Mouse (Mus musculus) cerebellum, postnatal 4 days (tissue): ENCODE results near the gene Miga1.

Experiments used
- DNase-seq, 2 experiments: peaks; one replicate each; pipeline ENCODE4 v3.0.0; 2022; ENCODE audit warnings: low spot score in 2 of 2, mixed read lengths in 1 of 2

The Miga1 gene

DNA sequence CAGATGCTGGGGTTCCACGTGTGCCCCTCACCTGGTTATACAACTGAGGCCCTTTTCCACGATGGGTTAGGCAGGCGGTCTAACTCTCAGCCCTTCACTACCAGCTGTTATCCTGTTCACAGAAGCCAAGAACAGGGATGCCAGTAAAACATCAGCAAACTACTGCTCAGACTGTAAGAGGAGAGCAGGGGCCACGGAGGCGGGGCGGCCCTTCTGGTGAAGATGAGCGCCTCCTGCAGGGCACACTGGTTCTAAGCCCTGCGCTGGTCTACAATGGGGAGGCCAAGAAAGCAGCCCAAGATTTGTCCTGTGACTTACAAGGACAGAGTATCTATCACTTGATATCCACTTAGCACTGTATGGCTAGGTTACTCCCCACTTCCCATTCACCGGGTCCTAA lies 52.4 kb downstream of the Miga1 start:
- DNase-seq = no peak

GRCm38 (mm10) chr3:152284759-152285158 lies 55.4 kb downstream of the Miga1 start:
- no peak for DNase-seq

- DNase-seq = no peak
Measured at GRCm38 (mm10) chr3:152284306-152284705, 55.9 kb downstream of the Miga1 start.

- DNase-seq = no peak
Measured at GRCm38 (mm10) chr3:152282126-152282525, 58.1 kb downstream of the Miga1 start.

DNA sequence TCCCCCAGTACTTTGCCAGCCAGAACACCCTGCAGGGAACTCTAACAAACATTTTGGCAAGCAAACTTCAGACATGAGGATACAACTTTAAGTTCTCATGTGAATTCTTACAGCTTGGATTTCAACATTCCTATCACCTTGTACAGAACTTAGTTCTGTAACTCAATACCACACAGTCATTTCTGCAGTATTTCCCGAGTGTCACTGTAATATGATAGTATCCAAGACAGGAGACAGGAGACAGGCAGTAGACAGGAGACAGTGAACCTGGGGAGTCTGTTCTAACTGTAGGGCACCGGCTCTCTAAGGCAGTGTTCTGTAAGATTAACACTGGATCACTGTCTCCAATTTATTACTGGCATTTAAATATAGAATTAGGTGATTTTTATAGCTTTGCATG lies 61.8 kb downstream of the Miga1 start:
- no peak for DNase-seq

GRCm38 (mm10) chr3:152277912-152278311 lies 62.3 kb downstream of the Miga1 start:
- DNase-seq = no peak

- no peak for DNase-seq
Measured at GRCm38 (mm10) chr3:152276935-152277334, 63.3 kb downstream of the Miga1 start.

DNA sequence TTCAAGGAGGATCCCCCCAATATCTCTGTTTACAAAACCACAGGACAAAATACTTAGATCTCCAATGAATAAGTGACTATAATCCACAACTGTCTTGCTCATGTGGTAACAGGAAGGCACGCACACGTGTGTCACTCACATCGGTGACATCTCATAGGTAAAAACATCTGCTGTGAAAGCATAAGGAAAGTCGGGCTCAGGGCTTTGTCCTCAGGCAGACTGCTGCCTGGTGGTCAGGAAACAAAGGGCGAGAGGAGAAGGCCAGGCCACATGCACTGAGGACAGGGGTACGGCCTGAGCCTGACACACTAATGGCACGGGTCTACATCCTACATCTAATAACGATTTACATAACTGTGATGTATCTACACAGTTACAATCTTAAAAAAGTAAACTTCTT lies 65.2 kb downstream of the Miga1 start:
- no peak for DNase-seq

GRCm38 (mm10) chr3:152272974-152273685 lies 67.1 kb downstream of the Miga1 start:
- DNase-seq = no peak

GRCm38 (mm10) chr3:152271876-152272275 lies 68.3 kb downstream of the Miga1 start:
- DNase-seq = no peak

DNA sequence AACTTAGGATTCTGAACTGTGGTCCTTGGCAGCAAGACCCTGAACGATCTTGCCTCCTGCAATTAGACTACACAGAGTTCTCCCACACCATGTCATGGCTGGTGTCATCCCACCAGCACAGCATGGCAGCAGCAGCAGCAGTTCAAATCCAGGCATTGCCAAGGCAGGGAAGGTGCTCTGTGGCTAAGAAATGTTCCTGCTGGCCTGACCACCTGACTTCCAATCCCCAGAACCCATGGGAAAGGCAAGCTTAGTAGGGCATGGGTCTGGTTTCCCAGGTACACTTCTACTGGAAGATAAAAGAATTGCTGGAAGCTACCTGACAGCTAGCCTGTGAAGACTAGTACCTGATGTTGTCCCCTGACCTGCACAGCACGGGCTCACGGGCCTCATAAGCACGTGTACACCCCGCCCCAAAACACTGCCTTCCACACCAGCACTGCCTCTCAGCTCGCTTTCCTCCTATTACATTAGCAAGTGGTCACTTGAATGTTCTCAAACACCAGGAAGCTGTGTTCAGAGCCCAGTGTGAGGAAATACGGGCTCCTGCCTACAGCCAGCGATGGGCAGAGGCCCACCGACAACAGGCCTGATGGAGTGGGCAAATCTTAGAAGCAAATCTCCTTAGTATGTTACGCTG lies 69.0 kb downstream of the Miga1 start:
- DNase-seq = no peak

- DNase-seq = no peak
Measured at GRCm38 (mm10) chr3:152268099-152268498, 72.1 kb downstream of the Miga1 start.

GRCm38 (mm10) chr3:152266036-152266421 lies 74.2 kb downstream of the Miga1 start, which contains the start of gene Nexn:
TSS of gene Nexn (minus strand) at chr3:152266350.
- DNase-seq = no peak

DNA sequence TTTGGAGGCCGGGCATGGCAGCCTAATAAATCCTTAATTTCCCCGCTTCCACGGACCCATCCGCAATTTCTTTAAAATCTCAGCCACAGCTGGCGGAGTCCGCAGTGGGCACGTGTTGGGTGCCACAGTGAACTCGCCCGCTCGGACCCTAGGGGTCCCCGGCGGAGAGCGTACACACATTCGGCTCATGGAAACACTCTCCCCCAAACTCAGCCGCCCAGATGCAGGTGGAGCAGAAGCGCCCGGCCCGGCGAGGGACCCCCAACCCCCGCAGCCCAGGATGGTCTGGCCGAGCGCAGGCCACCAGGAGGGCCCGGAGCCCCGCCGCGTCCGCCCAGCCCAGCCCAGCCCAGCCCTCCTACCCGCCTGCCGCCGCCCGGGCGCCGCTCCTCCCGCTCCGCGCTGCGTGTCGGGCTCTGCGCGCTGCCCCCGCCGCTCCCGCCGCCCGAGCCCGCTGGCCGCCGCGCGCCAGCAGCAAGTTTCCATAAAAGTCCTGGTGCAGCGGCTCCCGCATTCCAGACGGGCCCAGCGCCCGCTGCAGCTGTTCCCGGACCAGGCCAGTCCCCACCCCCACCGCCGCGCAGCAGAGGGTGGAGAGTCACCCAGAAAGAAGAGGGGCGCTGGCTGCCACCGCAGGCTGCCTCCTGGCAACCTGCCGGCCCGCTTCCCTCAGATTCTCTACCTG lies 74.7 kb downstream of the Miga1 start:
- DNase-seq = peak in 1 of 2 experiments; percentile 39

GRCm38 (mm10) chr3:152264830-152265229 lies 75.4 kb downstream of the Miga1 start:
- no peak for DNase-seq

DNA sequence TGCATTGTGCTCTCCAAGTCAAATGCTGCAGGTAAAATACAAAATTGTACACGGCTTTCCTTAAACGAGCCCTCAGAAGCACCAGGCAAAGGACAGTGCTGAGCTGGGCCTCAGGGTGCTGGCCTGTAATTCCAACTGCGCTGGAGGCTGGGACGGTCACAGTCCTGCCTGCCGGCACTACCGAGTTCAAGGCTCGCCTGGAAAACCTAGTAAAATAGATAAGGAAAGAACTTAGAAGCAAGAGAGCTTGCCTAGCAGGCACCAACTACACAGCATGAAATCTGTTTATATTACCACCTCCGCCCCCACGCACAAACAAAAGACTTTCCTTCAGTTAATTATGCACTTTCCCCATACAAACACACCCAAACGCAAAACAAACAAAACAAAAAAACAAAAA lies 75.8 kb downstream of the Miga1 start:
- DNase-seq = no peak

- no peak for DNase-seq
Measured at GRCm38 (mm10) chr3:152261948-152262347, 78.3 kb downstream of the Miga1 start.

GRCm38 (mm10) chr3:152261436-152261835 lies 78.8 kb downstream of the Miga1 start:
- DNase-seq = no peak

- DNase-seq = no peak
Measured at GRCm38 (mm10) chr3:152260362-152260761, 79.8 kb downstream of the Miga1 start.

DNA sequence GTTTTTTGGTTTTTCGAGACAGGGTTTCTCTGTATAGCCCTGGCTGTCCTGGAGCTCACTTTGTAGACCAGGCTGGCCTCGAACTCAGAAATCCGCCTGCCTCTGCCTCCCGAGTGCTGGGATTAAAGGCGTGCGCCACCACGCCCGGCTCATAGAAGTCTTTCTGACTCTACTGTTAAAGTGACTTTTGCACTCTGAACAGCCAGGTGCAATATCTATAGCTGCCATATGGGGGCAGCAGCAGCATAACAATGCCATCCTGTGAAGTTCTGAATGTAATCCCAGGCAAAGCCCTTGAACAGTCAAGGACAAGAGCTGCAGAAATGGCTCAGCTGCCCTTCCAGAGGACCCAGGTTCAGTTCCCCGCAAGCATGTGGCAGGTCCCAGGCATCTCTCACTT lies 80.8 kb downstream of the Miga1 start:
- peak; percentile 59 to 75 for DNase-seq

DNA sequence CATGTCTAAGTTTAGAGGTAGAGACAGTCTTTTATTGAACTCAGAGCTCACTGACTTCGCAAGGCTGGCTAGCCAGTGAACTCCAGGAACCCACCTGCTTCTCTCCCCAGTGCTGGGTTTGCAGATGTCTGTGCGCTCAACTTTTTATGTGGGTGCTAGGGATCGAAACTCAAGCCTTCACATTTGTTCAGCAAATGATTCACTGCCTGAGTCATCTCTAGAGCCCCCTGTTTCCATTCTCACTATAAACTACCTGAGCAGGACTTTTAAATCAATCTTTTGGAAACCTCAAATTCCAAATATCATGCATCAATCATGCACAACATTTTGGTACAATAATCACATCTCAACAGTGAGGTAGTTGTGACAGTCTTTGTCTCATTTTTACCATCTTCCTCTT lies 82.7 kb downstream of the Miga1 start:
- no peak for DNase-seq

- no peak for DNase-seq
Measured at GRCm38 (mm10) chr3:152250487-152250886, 89.7 kb downstream of the Miga1 start.

- DNase-seq = no peak
Measured at GRCm38 (mm10) chr3:152247708-152248107, 92.5 kb downstream of the Miga1 start.
